Mouse (Mus musculus): ENCODE results near the gene Ereg. TPM values are rescaled to one million over a fixed set of nuclear protein-coding genes. Genes with fewer than 3 reads are reported as not detected.

Ereg gene
- polyA plus RNA-seq, 1 experiment from 2014 or later, result 0.14 TPM

- ATAC-seq (replicated peaks; ENCODE audit: low FRiP score) (no peak), DNase-seq (ENCODE audit: low spot score) (no peak)
- H3K9me3 ChIP-seq (ENCODE audit: control insufficient read depth, low read length), result no peaks in the 10 kb centered on the region
- no peaks in the 10 kb centered on the region for H3K27me3 ChIP-seq (replicated peaks; ENCODE audit: control insufficient read depth, insufficient read depth, low read length)
- no peak overlapping the region for H3K9ac ChIP-seq (ENCODE audit: low read depth, low read length)
- H3K27ac ChIP-seq (ENCODE audit: low read depth, low read length), result no peak overlapping the region
- H3K4me3 ChIP-seq (ENCODE audit: low read depth, low read length), result no peak overlapping the region
- no peaks in the 10 kb centered on the region for H3K36me3 ChIP-seq (ENCODE audit: control insufficient read depth, insufficient read depth, low read length)
- no peaks in the 10 kb centered on the region for H3K4me1 ChIP-seq (replicated peaks; ENCODE audit: control insufficient read depth, insufficient read depth, low read length)
- H3K4me2 ChIP-seq, result no peak overlapping the region
These were observed 44.2 kb downstream of the Ereg start for GRCm38 (mm10) chr5:91118618-91119017.

GRCm38 (mm10) chr5:91123404-91123803 is 49.0 kb downstream of the Ereg start:
- DNase-seq (ENCODE audit: low spot score), result no peak
- no peak for ATAC-seq (replicated peaks; ENCODE audit: low FRiP score)
- no peaks in the 10 kb centered on the region for H3K27me3 ChIP-seq (replicated peaks; ENCODE audit: control insufficient read depth, insufficient read depth, low read length)
- H3K4me1 ChIP-seq (replicated peaks; ENCODE audit: control insufficient read depth, insufficient read depth, low read length), result no peaks in the 10 kb centered on the region
- H3K36me3 ChIP-seq (ENCODE audit: control insufficient read depth, insufficient read depth, low read length), result no peaks in the 10 kb centered on the region
- H3K4me3 ChIP-seq (ENCODE audit: low read depth, low read length), result no peak overlapping the region
- no peak overlapping the region for H3K27ac ChIP-seq (ENCODE audit: low read depth, low read length)
- H3K9ac ChIP-seq (ENCODE audit: low read depth, low read length), result no peak overlapping the region
- no peaks in the 10 kb centered on the region for H3K9me3 ChIP-seq (ENCODE audit: control insufficient read depth, low read length)
- H3K4me2 ChIP-seq, result no peak overlapping the region
- 72% methylated on average over 4 of the region's 4 CpGs for WGBS

GRCm38 (mm10) chr5:91124140-91124539 is 49.7 kb downstream of the Ereg start:
- no peak for DNase-seq (ENCODE audit: low spot score)

GRCm38 (mm10) chr5:91126623-91127022 is 52.2 kb downstream of the Ereg start:
- Histone ChIP-seq H3K4me1 (replicated peaks; ENCODE audit: control insufficient read depth, insufficient read depth, low read length) (no peaks in the 10 kb centered on the region), H3K4me3 (ENCODE audit: low read depth, low read length) (no peak overlapping the region), H3K27ac (ENCODE audit: low read depth, low read length) (no peak overlapping the region), H3K4me2 (no peak overlapping the region), H3K9ac (ENCODE audit: low read depth, low read length) (no peak overlapping the region), H3K9me3 (ENCODE audit: control insufficient read depth, low read length) (no peaks in the 10 kb centered on the region), H3K27me3 (replicated peaks; ENCODE audit: control insufficient read depth, insufficient read depth, low read length) (no peaks in the 10 kb centered on the region), H3K36me3 (ENCODE audit: control insufficient read depth, insufficient read depth, low read length) (no peaks in the 10 kb centered on the region)
- DNase-seq (ENCODE audit: low spot score), result no peak
- 69% methylated on average over 1 of the region's 1 CpGs for WGBS
- no peak for ATAC-seq (replicated peaks; ENCODE audit: low FRiP score)

More at GRCm38 (mm10) chr5:91124140-91124539, 49.7 kb downstream of the Ereg start:
- Histone ChIP-seq H3K4me1 (replicated peaks; ENCODE audit: control insufficient read depth, insufficient read depth, low read length) (no peaks in the 10 kb centered on the region), H3K27me3 (replicated peaks; ENCODE audit: control insufficient read depth, insufficient read depth, low read length) (no peaks in the 10 kb centered on the region), H3K4me2 (no peak overlapping the region), H3K4me3 (ENCODE audit: low read depth, low read length) (no peak overlapping the region), H3K36me3 (ENCODE audit: control insufficient read depth, insufficient read depth, low read length) (no peaks in the 10 kb centered on the region), H3K9me3 (ENCODE audit: control insufficient read depth, low read length) (no peaks in the 10 kb centered on the region), H3K9ac (ENCODE audit: low read depth, low read length) (no peak overlapping the region), H3K27ac (ENCODE audit: low read depth, low read length) (no peak overlapping the region)
- ATAC-seq (replicated peaks; ENCODE audit: low FRiP score), result no peak
- WGBS, result 71% methylated on average over 2 of the region's 2 CpGs

GRCm38 (mm10) chr5:91134961-91135360 is 60.5 kb downstream of the Ereg start:
- H3K36me3 ChIP-seq (ENCODE audit: control insufficient read depth, insufficient read depth, low read length), result no peaks in the 10 kb centered on the region
- no peak overlapping the region for H3K9ac ChIP-seq (ENCODE audit: low read depth, low read length)
- WGBS, result 6% methylated on average over 1 of the region's 1 CpGs
- H3K27ac ChIP-seq (ENCODE audit: low read depth, low read length), result no peak overlapping the region
- no peak overlapping the region for H3K4me3 ChIP-seq (ENCODE audit: low read depth, low read length)
- no peak for ATAC-seq (replicated peaks; ENCODE audit: low FRiP score)
- H3K9me3 ChIP-seq (ENCODE audit: control insufficient read depth, low read length), result no peaks in the 10 kb centered on the region
- DNase-seq (ENCODE audit: low spot score), result no peak
- peaks cover 10% of the 10 kb centered on the region for H3K27me3 ChIP-seq (replicated peaks; ENCODE audit: control insufficient read depth, insufficient read depth, low read length)
- no peak overlapping the region for H3K4me2 ChIP-seq
- H3K4me1 ChIP-seq (replicated peaks; ENCODE audit: control insufficient read depth, insufficient read depth, low read length), result no peaks in the 10 kb centered on the region; the same call in 1 of the 2 replicates

GRCm38 (mm10) chr5:91138970-91139369 is 64.5 kb downstream of the Ereg start:
- H3K4me1 ChIP-seq (replicated peaks; ENCODE audit: control insufficient read depth, insufficient read depth, low read length), result no peaks in the 10 kb centered on the region; the same call in 1 of the 2 replicates
- no peak for ATAC-seq (replicated peaks; ENCODE audit: low FRiP score)
- no peak for DNase-seq (ENCODE audit: low spot score)
- WGBS, result 6% methylated on average over 7 of the region's 7 CpGs
- H3K27me3 ChIP-seq (replicated peaks; ENCODE audit: control insufficient read depth, insufficient read depth, low read length), result peaks cover 24% of the 10 kb centered on the region
- no peak overlapping the region for H3K9ac ChIP-seq (ENCODE audit: low read depth, low read length)
- H3K4me3 ChIP-seq (ENCODE audit: low read depth, low read length), result peak overlapping the region; percentile 53
- H3K36me3 ChIP-seq (ENCODE audit: control insufficient read depth, insufficient read depth, low read length), result no peaks in the 10 kb centered on the region
- no peaks in the 10 kb centered on the region for H3K9me3 ChIP-seq (ENCODE audit: control insufficient read depth, low read length)
- H3K4me2 ChIP-seq, result peak overlapping the region; percentile 81
- H3K27ac ChIP-seq (ENCODE audit: low read depth, low read length), result no peak overlapping the region

- H3K9me3 ChIP-seq (ENCODE audit: control insufficient read depth, low read length), result no peaks in the 10 kb centered on the region
- H3K27me3 ChIP-seq (replicated peaks; ENCODE audit: control insufficient read depth, insufficient read depth, low read length), result peaks cover 24% of the 10 kb centered on the region
- H3K9ac ChIP-seq (ENCODE audit: low read depth, low read length), result no peak within 1 kb of the TSS
- H3K4me3 ChIP-seq (ENCODE audit: low read depth, low read length), result peak within 1 kb of the TSS; percentile 53
- 1% methylated on average over 44 of the region's 44 CpGs for WGBS
- DNase-seq (ENCODE audit: low spot score) (peak; percentile 41), ATAC-seq (replicated peaks; ENCODE audit: low FRiP score) (peak; percentile 65)
- H3K27ac ChIP-seq (ENCODE audit: low read depth, low read length), result no peak within 1 kb of the TSS
- peak within 1 kb of the TSS; percentile 81 for H3K4me2 ChIP-seq
- H3K36me3 ChIP-seq (ENCODE audit: control insufficient read depth, insufficient read depth, low read length), result no peaks in the 10 kb centered on the region
- no peaks in the 10 kb centered on the region; the same call in 1 of the 2 replicates for H3K4me1 ChIP-seq (replicated peaks; ENCODE audit: control insufficient read depth, insufficient read depth, low read length)
These were observed 65.0 kb downstream of the Ereg start, which contains the start of gene Areg for GRCm38 (mm10) chr5:91139446-91139873. Areg (plus strand) TSS chr5:91139599.

- ATAC-seq (replicated peaks; ENCODE audit: low FRiP score) (no peak), DNase-seq (ENCODE audit: low spot score) (no peak)
- 50% methylated on average over 13 of the region's 13 CpGs for WGBS
- no peaks in the 10 kb centered on the region for H3K36me3 ChIP-seq (ENCODE audit: control insufficient read depth, insufficient read depth, low read length)
- no peaks in the 10 kb centered on the region for H3K9me3 ChIP-seq (ENCODE audit: control insufficient read depth, low read length)
- no peak overlapping the region for H3K4me3 ChIP-seq (ENCODE audit: low read depth, low read length)
- H3K4me1 ChIP-seq (replicated peaks; ENCODE audit: control insufficient read depth, insufficient read depth, low read length), result no peaks in the 10 kb centered on the region; the same call in 1 of the 2 replicates
- H3K9ac ChIP-seq (ENCODE audit: low read depth, low read length), result no peak overlapping the region
- no peak overlapping the region for H3K27ac ChIP-seq (ENCODE audit: low read depth, low read length)
- no peak overlapping the region for H3K4me2 ChIP-seq
- H3K27me3 ChIP-seq (replicated peaks; ENCODE audit: control insufficient read depth, insufficient read depth, low read length), result peaks cover 24% of the 10 kb centered on the region
These were observed 66.5 kb downstream of the Ereg start for GRCm38 (mm10) chr5:91140896-91141448.
